ENCODE assay signal across 9 mouse cellular contexts in genomic region chr13:105291816-105292215, GRCm38 (mm10). TPM values are rescaled to one million over a fixed set of nuclear protein-coding genes. Genes with fewer than 3 reads are reported as not detected.
DNase-seq lines count a peak whose midpoint lies in the region; ATAC-seq and TF ChIP-seq lines count a peak whose summit lies in the region.
"Had no signal": no experiment of that assay in that cellular context is flagged by ENCODE, and none has a peak within 500 bp of the region (broad histone marks: within the 10 kb centered on the region; RNA-seq: fewer than 3 reads in every experiment).

No protein-coding gene starts in this region.

- no peaks in the 10 kb centered on the region for H3K9me3 ChIP-seq in neural tube, embryonic 12.5 days

- H3K4me3 ChIP-seq in cerebellum, adult 2 months (replicated peaks; ENCODE audit: insufficient read depth, low read depth, low read length): no peak overlapping the region
- H3K4me3 ChIP-seq in kidney, adult 2 months (ENCODE audit: insufficient read depth, low read depth, low read length): no peak overlapping the region
- H3K4me3 ChIP-seq in neural tube, embryonic 12.5 days: no peak overlapping the region
- H3K4me3 ChIP-seq: erythroblast, embryonic 14.5 days had no signal

- no peaks in the 10 kb centered on the region for H3K4me1 ChIP-seq in cerebellum, adult 2 months (ENCODE audit: control insufficient read depth, insufficient read depth, low read length)
- H3K4me1 ChIP-seq in kidney, adult 2 months (ENCODE audit: control insufficient read depth, insufficient read depth, low read length): no peaks in the 10 kb centered on the region
- peaks cover 13% of the 10 kb centered on the region for H3K4me1 ChIP-seq in neural tube, embryonic 12.5 days

- no peak overlapping the region for H3K9ac ChIP-seq in neural tube, embryonic 12.5 days

- 42% methylated on average over 4 of the region's 4 CpGs for WGBS in cerebellum, adult 2 months
- 24% methylated on average over 4 of the region's 4 CpGs for WGBS in kidney, adult 2 months
- 41% methylated on average over 4 of the region's 4 CpGs for WGBS in neural tube, embryonic 12.5 days

- no peaks in the 10 kb centered on the region for H3K27me3 ChIP-seq in cerebellum, adult 2 months (ENCODE audit: control insufficient read depth, insufficient read depth, low read length)
- peaks cover 4% of the 10 kb centered on the region for H3K27me3 ChIP-seq in kidney, adult 2 months (replicated peaks; ENCODE audit: control insufficient read depth, insufficient read depth, low read length)
- no peaks in the 10 kb centered on the region for H3K27me3 ChIP-seq in neural tube, embryonic 12.5 days (replicated peaks)

- peak overlapping the region; percentile 28; the same call in 1 of the 2 replicates for H3K4me2 ChIP-seq in neural tube, embryonic 12.5 days (replicated peaks)

- ATAC-seq in neural tube, embryonic 12.5 days (ENCODE audit: low FRiP score, low read depth): peak; percentile 19; the same call in 1 of the 2 replicates
- ATAC-seq in CD4-positive, CD25-positive, alpha-beta regulatory T cell, adult 4 months: no peak

- peak; percentile 8 for DNase-seq in kidney, adult 11 months
- DNase-seq in kidney, adult 18-20 months: no peak
- peak; percentile 11 to 20 for DNase-seq in cerebellum, adult 2 months
- DNase-seq in frontal cortex, postnatal 36 days (ENCODE audit: low spot score in 2 of 2): peak; percentile 53 to 58
- DNase-seq in kidney, adult 2 months: peak; percentile 28
- DNase-seq in left cerebral cortex, postnatal 4 days: peak; percentile 74

- H3K36me3 ChIP-seq in kidney, adult 2 months (ENCODE audit: control insufficient read depth, insufficient read depth, low read length): no peaks in the 10 kb centered on the region
- peaks cover 5% of the 10 kb centered on the region; the same call in 1 of the 2 replicates for H3K36me3 ChIP-seq in neural tube, embryonic 12.5 days

- no peak for TF ChIP-seq CTCF in cerebellum, adult 2 months (IDR thresholded peaks at IDR 0.05; ENCODE audit: borderline replicate concordance, insufficient read depth, low read depth, low read length)
- no peak for TF ChIP-seq CTCF in kidney, adult 2 months (conservative IDR thresholded peaks at IDR 0.05; ENCODE audit: insufficient read depth, insufficient read length, low read depth, low read length)

- no peak for TF ChIP-seq POLR2A in cerebellum, adult 2 months (IDR thresholded peaks at IDR 0.05; ENCODE audit: borderline replicate concordance, insufficient read depth, low read length)
- TF ChIP-seq POLR2A in kidney, adult 2 months (IDR thresholded peaks at IDR 0.05; ENCODE audit: low read depth, low read length): no peak

- no peak overlapping the region for H3K27ac ChIP-seq in cerebellum, adult 2 months (ENCODE audit: insufficient read depth, low read length)
- H3K27ac ChIP-seq in kidney, adult 2 months (ENCODE audit: insufficient read depth, low read depth, low read length): no peak overlapping the region
- H3K27ac ChIP-seq in neural tube, embryonic 12.5 days: no peak overlapping the region

- intact Hi-C loops in left cerebral cortex, postnatal 4 days (cut with DNase I): no loop called here

RNA-seq across cellular contexts. Expression of gene Rnf180, which starts 2.8 kb away (rescaled TPM):
- 8.7 and 9.1 TPM in 2 replicates for polyA plus RNA-seq in cerebellum, adult 2 months (2012; rRNA removed)
- polyA plus RNA-seq in kidney, adult 2 months (2012; rRNA removed): 0.72 TPM in 2 replicates
- 10 to 100 TPM; 39.3 to 46.9 TPM for total RNA-seq in left cerebral cortex, postnatal 4 days (2021)
- 12.8 and 13.0 TPM in 2 replicates for polyA plus RNA-seq in neural tube, embryonic 12.5 days (2016; fragmentation: Nextera tagmentation; extraction: Ambion mirVana)
- not detected for polyA plus RNA-seq in CD4-positive, CD25-positive, alpha-beta regulatory T cell, adult 4 months (2017; shearing (Covaris generic))
- polyA plus RNA-seq: erythroblast, embryonic 14.5 days had no signal
